Mouse (Mus musculus) kidney, adult 2 months (tissue): ENCODE data around the gene Bphl.

Experiments used
- CTCF ChIP-seq: fragments of 200-500 bp; conservative IDR thresholded peaks from 2 replicates; pipeline ENCODE4 v1.5.1; 2011; ENCODE audit warnings: low read depth, mild to moderate bottlenecking, control low read depth, low read length, moderate library complexity, mixed read lengths; ENCODE audit not compliant: insufficient read depth, insufficient read length
- POLR2A ChIP-seq: fragments of 200-500 bp; IDR thresholded peaks from one replicate; pipeline ENCODE4 v1.6.1; 2011; ENCODE audit warnings: low read depth, low read length, control low read depth

GRCm38 (mm10) chr13:34111019-34111418, 73.6 kb downstream of the Bphl start:
- TF ChIP-seq POLR2A = no peak
- TF ChIP-seq CTCF = no peak
